Mouse (Mus musculus) spleen, adult 2 months (tissue): ENCODE measurements around the gene Pias4.

Experiments
- CTCF ChIP-seq: fragments of 200-500 bp; IDR thresholded peaks from 2 replicates; pipeline ENCODE4 v1.5.1; 2011; ENCODE audit warnings: mild to moderate bottlenecking, inconsistent platforms; ENCODE audit not compliant: insufficient read depth, insufficient read length, insufficient replicate concordance; ENCODE audit errors: extremely low read depth
- POLR2A ChIP-seq: fragments of 200-500 bp; IDR thresholded peaks from 2 replicates; pipeline ENCODE4 v1.6.1; 2011; ENCODE audit warnings: low read depth, low read length, inconsistent platforms

- TF ChIP-seq CTCF (no peak), POLR2A (no peak)
Observed at GRCm38 (mm10) chr10:81184765-81185164, 17.0 kb upstream of the Pias4 start.
